Mouse (Mus musculus): ENCODE data around the gene Asap2.

The Asap2 gene

DNA sequence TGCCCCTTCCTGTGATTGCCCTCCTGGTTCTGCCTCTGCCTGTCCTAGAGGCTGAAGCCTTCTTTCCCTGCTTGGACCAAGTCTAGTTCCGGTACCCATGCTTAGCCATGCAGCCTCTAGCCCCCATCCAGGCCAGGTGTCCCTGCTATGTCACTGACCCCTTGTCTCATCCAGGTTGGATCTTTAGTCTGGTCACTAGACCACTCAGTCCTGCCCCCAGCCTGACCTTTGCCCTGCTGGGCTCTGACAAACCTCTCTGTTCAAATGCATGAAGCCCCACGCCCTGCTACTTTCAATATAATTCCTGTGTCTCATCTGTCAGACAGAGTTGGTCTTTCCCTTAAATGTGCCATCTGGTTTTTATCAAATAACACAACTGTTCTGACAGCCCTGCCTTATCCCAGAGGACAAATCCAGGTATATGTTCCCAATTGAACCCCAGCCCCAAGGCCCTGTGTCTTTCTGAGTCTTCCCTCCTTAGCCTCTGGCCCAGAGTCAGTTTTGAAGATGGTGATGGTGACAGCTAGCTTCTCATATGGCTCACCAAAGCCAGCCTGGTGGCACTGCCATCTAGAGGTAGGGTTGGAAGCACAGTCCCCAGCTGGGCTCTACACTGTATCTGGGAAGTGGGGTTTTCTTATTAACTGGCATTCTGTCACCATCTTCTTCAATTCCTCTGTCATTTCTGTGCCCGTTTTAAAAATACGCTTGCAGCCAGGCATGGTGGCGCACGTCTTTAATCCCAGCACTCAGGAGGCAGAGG lies 270.4 kb downstream of the Asap2 start:
- no peak for DNase-seq (ENCODE audit: extremely low read depth, insufficient read length, low spot score)

DNA sequence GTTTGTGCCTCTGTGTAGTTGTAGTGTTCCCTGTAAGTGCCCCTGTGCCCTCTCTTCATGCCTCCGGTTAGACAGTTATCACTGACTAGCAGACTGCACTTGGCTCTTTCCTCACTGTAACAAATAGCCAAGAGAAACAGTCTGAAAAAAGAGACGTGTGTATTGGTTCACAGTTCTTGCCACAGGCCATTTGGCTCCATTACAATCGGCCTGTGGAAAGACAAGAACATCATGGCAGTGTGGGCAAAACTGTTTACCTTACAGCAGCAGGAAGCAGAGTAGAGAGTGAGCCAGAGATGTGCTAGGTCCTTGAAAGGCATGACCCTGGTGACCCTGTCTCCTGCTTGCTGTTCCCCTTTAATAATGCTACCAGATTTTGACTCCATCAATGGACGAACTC lies 271.3 kb downstream of the Asap2 start:
- no peak for DNase-seq (ENCODE audit: extremely low read depth, insufficient read length, low spot score)

GRCm38 (mm10) chr12:21263256-21263655 lies 273.0 kb downstream of the Asap2 start:
- DNase-seq (ENCODE audit: extremely low read depth, insufficient read length, low spot score) = no peak

GRCm38 (mm10) chr12:21264241-21264640 lies 274.0 kb downstream of the Asap2 start:
- no peak for DNase-seq (ENCODE audit: extremely low read depth, insufficient read length, low spot score)

DNA sequence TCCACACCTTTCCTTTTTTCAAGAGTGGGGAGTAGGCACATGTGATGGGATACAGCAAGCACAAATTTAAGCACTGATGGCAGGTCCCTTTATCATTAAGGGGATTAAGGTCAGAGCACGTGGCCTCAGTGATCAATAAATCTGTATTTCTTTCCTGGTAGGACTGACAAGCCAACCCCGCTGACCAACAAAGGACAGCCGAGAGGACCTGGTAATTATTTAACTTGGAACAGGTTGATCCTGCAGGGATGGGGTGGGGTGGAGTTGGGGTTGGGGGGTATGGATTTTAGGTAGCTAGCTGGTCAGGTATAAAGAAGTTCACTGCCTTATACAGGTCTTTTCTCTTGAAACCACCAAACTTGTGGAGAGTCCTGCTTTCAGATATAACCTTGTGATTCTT lies 274.7 kb downstream of the Asap2 start:
- no peak for DNase-seq (ENCODE audit: extremely low read depth, insufficient read length, low spot score)

DNA sequence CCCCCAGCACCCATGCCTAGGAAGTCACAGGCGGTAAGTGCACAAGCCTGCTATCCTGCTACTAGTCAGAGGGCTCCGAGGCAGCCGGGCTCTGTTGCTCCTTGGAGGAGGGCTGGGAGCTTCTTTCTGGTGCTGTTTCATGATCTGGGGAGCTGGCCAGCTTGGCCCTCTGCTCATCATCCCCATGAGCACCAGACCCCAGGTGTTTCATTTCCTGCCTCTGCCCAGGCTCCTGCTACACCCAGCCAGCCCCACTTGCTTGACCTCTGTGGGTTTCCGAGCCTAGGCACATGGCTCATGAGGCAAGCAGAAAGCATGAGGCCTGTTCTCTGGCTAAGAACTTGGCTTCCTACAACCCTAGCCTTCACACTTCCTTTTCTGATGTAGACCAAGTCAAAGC lies 275.2 kb downstream of the Asap2 start:
- DNase-seq (ENCODE audit: extremely low read depth, insufficient read length, low spot score) = no peak

DNA sequence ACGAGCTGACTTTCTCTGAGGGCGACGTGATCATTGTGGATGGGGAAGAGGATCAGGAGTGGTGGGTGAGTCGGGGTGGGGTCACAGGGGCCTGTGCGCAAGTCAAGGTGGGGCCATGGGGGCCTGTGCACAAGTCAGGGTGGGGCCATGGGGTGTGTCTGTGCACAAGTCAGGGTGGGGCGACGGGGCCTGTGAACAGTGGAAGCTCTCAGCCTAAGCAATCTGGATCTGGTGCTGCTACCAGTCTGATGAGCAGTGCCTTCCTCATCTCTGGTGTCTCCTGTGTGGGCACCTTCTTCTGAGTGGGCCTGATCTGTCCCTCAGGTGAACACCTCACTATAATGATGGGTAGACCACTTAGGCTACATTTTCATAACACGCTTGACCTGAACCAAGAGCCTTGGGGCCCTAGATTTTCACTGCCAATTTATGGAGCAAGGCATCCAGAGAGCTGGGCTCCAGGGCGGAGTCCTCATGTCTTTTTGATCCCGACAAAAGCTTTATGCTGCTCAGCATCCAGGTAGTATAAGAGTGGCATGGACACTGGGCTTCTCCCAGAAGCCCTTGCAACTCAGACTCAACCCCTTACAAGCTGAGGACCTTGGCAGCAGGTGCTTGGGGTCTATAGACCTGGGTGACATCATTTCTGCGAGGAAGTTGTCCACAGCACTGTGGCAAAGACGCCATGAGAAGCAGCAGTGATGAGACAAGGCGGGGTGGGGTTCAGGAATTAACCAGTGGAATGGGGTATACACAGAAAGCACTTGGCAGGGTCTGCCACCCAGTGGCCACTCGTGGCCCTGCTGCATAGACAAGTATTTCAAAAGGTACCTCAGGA lies 275.9 kb downstream of the Asap2 start:
- no peak for DNase-seq (ENCODE audit: extremely low read depth, insufficient read length, low spot score)

DNA sequence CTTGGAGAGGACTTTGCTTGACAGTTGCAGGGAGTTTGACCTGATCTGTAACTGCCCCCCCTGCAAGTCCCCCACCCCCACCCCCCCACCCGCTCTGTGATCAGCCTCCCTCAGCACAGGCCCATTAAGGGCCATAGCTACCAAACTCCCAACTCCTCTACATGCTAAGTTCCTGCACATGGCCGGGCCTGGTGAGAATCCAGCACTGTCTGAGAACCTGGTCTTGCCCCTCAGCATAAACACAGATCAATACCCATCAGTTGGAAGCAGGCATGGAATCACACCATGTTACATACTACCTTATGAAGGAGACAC lies 276.5 kb downstream of the Asap2 start:
- DNase-seq (ENCODE audit: extremely low read depth, insufficient read length, low spot score) = no peak

DNA sequence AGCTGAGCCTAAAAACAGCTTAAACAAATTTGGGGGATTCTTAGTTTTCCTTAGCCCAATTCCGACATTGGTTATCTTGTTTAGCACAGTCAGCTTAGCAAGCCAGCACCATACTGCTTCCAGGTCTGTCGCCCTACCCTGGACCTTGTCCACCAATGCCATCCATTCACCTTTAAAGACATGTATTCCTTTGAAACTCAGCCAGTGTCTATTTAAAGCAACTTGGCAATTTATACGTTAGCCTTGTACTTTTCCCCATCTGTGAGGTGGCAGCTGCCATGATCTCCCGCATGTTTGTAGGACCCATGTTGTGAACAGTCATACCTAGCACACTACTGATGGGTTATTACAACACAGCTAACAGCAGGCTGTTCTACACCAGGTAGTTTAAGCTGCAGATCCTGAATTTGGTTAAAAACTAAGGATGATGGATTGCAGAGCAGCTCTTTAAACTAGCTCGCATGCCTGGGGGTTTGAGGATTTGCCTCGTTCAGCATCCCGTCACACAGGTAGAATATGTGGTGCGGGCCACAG lies 277.9 kb downstream of the Asap2 start:
- no peak for DNase-seq (ENCODE audit: extremely low read depth, insufficient read length, low spot score)

GRCm38 (mm10) chr12:21274446-21274845 lies 284.2 kb downstream of the Asap2 start:
- no peak for DNase-seq (ENCODE audit: extremely low read depth, insufficient read length, low spot score)

- no peak for DNase-seq (ENCODE audit: extremely low read depth, insufficient read length, low spot score)
These were observed 287.1 kb downstream of the Asap2 start for GRCm38 (mm10) chr12:21277352-21277864.

DNA sequence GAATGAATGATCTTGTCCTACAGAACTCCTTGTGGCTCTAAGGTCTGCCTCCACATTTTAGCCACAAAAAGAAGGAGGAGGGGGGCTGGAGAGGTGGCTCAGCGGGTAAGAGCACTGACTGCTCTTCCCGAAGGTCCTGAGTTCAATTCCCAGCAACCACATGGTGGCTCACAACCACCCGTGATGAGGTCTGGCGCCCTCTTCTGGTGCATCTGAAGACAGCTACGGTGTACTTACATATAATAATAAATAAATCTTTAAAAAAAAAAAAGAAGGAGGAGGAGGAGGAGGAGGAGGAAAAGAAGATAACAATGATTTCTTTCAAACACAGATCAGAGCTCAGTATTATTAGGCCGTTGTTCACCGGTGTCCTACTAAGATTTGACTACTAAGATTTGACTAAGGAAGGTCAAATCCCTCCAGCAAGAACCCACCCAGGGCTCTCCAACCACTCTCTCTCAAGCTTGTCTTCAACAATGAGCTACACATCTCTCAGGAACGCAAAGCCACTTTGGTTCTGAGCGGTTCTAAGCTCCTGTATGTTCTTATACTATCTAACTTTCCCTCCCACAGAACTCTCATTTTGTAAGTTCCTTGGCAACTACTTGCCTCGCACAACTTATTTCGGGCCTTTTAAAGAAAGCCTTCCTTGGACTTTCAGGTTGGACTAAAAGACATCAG lies 294.6 kb downstream of the Asap2 start, which contains the start of gene Cpsf3:
Gene Cpsf3, plus strand, starts transcription at position 631 of the 681 bp plus-strand sequence.
- DNase-seq (ENCODE audit: extremely low read depth, insufficient read length, low spot score) = no peak

DNA sequence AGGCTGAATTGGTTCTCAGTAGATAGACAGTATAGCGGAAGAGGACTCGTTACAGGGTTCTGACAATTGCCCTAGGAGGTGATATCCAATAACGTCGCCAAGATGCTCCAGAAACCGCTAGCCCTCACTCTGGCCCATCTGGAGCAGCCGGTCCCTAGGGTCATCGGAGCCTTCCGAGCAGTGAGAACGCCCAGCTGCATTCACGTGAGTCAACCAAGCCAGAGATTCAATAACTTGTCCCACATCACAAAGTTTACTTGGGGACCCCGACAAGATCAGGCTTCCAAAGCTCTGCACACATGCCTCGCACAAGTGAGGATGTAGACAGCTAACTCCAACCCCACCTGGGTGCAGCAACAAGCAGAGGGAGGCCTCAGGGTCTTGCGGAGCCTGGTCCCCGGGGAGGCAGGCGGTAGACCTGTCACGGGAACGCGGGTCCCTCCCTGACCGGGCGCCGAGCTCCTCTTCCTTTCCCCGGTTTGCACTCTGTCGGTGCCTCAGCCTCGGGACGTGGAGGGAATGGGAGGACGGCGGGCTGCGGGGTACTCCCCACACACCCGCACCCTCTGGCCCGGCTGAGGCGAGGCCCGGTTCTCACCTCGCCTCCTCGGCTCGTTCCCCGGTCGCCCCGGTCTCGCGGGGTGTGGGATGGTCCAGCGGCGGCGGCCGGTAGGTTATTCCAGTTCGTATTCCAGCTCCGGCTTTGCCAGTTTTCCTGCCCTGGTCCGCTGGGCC lies 295.4 kb downstream of the Asap2 start:
- DNase-seq (ENCODE audit: extremely low read depth, insufficient read length, low spot score) = no peak

DNA sequence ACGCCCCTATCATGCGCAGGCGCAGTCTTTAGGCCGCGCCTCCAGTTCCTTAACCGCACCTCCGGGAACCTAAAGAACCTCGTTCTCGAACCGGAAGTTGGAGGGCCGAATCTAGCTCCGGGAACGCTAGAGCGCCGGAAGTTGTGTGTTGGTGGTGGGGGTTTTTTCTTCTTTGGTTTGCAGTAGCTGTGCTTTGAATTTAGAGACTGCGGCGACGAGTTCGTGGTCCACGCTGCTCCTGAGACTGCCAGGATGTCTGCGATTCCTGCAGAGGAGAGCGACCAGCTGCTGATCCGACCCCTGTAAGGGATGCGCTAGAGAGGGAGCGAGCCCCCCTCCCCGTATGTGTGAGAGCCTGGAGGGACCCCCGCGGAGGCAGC lies 296.0 kb downstream of the Asap2 start, which contains the start of gene Itgb1bp1:
Gene Itgb1bp1, minus strand, starts transcription at position 42 of the 380 bp plus-strand sequence.
- peak; percentile 94 for DNase-seq (ENCODE audit: extremely low read depth, insufficient read length, low spot score)

- no peak for DNase-seq (ENCODE audit: extremely low read depth, insufficient read length, low spot score)
These were observed 296.7 kb downstream of the Asap2 start for GRCm38 (mm10) chr12:21286712-21287650.

DNA sequence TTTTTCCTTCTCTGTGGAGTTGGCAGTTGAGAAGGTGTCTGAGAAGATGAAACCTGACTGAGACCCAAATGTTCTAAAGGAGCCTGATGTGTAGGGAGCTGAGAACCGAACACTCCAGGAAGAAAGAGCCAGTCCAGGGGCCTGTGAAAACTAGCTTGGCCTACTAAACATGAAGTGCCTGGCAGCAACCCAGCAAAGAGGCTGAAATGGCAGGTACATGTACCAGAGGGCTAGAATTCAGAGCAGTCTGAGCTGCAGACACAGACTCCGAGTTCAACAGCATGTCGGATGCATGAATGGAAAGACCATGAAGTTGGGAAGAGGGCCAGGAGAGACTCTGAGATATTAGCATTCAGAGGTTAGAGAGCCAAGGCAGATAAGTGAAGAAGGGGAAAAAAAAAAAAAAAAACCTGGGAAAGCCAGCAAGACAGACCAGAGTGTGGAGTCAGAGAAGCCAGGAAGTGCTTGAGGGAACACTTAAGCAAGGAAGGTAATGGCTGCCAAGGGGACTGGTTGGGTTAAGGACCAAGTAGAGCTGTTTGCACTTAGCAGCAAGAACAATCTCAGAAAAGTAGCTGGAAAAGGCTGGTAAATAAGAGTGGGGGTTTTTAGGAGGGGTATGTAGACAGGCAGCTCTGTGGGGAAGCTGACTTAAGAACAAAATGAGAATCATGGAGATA lies 298.6 kb downstream of the Asap2 start:
- DNase-seq (ENCODE audit: extremely low read depth, insufficient read length, low spot score) = no peak

GRCm38 (mm10) chr12:21289651-21290050 lies 299.4 kb downstream of the Asap2 start:
- no peak for DNase-seq (ENCODE audit: extremely low read depth, insufficient read length, low spot score)

DNA sequence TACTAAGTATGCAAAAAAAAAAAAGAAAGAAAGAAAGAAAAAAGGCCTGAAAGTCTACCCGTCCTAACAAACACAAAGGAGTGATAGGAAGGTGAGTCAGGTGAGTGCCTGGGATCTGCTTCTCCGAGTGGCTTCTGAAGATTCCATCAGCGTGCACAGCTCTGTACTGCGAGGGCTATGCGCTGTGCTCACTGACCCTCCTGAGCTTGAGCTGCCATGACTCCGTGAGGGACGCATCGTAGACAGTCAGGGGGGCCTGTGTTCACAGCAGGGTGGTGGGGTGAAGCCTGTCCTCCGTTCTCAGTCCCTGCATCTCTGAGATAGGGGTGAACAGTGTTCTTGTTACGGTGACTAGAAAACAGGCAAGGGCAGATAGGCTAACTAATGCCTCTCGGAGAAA lies 308.6 kb downstream of the Asap2 start:
- no peak for DNase-seq (ENCODE audit: extremely low read depth, insufficient read length, low spot score)

DNA sequence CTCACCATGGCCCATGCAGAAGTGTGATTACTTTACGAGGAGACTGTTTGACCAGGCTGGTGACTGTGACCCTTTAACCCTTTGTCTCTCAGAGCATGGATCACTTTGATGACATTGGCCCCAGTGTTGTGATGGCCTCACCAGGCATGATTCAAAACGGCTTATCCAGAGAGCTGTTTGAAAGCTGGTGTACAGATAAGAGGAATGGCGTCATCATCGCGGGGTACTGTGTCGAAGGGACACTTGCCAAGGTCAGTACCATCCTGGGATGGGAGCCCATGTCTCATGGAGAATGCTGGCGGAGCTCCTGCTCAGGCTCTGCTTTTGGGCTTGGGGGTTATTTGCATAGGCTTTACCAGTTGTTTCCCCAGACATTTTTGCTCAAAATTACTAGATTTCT lies 311.1 kb downstream of the Asap2 start:
- DNase-seq (ENCODE audit: extremely low read depth, insufficient read length, low spot score) = no peak
